Mouse (Mus musculus) gastrocnemius, postnatal 14 days (tissue): Measurements from ENCODE around the gene Rif1. TPM values are rescaled to one million over a fixed set of nuclear protein-coding genes. Genes with fewer than 3 reads are reported as not detected.
"Not testable (repeated sequence)": the region's sequence is repeated elsewhere in the genome, so short reads cannot be mapped to it uniquely, and the experiment has no call there.

Source experiments
- DNase-seq: peaks from one replicate; pipeline ENCODE4 v3.0.0; 2021; ENCODE audit warnings: mixed read lengths
- intact Hi-C: fragments of 180-260 bp; cut with DNase I; formaldehyde crosslinking; loops from one replicate; pipeline ENCODE4 v1.15.1; 2025; ENCODE audit warnings: low total_unique reads
- total RNA-seq, 2 experiments: library from RNA; stranded (reverse); gene quantifications; 2 replicates each; pipeline ENCODE4 v1.2.3; 2021

Gene Rif1
- total RNA-seq, 2 experiments from 2014 or later, result 7.5 to 9.3 TPM

- intact Hi-C loops, result no loop called here
- DNase-seq, result no peak
Measured at GRCm38 (mm10) chr2:52068641-52069040, 4.0 kb upstream of the Rif1 start.

- intact Hi-C loops, result no loop called here
- no peak for DNase-seq
Measured at GRCm38 (mm10) chr2:52070816-52071215, 1.8 kb upstream of the Rif1 start.

GRCm38 (mm10) chr2:52071241-52071991 is 1.2 kb upstream of the Rif1 start:
- intact Hi-C loops, result no loop called here
- no peak for DNase-seq

GRCm38 (mm10) chr2:52072065-52072490 is 554 bp upstream of the Rif1 start:
- intact Hi-C loops, result no loop called here
- no peak for DNase-seq

- intact Hi-C loops, result no loop called here
- DNase-seq, result peak; percentile 23
Measured at GRCm38 (mm10) chr2:52073141-52073904, 691 bp downstream of the Rif1 start.

GRCm38 (mm10) chr2:52078666-52079065 is 6.0 kb downstream of the Rif1 start:
- no peak for DNase-seq
- intact Hi-C loops, result no loop called here

GRCm38 (mm10) chr2:52084013-52084412 is 11.4 kb downstream of the Rif1 start:
- intact Hi-C loops, result no loop called here

GRCm38 (mm10) chr2:52084571-52084970 is 11.9 kb downstream of the Rif1 start:
- no peak for DNase-seq
- intact Hi-C loops, result no loop called here

More at GRCm38 (mm10) chr2:52084013-52084412, 11.4 kb downstream of the Rif1 start:
- no peak for DNase-seq

GRCm38 (mm10) chr2:52114086-52114485 is 41.5 kb downstream of the Rif1 start:
- intact Hi-C loops, result no loop called here

GRCm38 (mm10) chr2:52131370-52131769 is 58.7 kb downstream of the Rif1 start:
- intact Hi-C loops, DNase-seq: not testable (repeated sequence)

More at GRCm38 (mm10) chr2:52114086-52114485, 41.5 kb downstream of the Rif1 start:
- no peak for DNase-seq

GRCm38 (mm10) chr2:52133351-52133750 is 60.7 kb downstream of the Rif1 start:
- intact Hi-C loops, result no loop called here
- DNase-seq, result peak; percentile 53

- intact Hi-C loops, result no loop called here
- DNase-seq, result no peak
Measured at GRCm38 (mm10) chr2:52153064-52153463, 80.4 kb downstream of the Rif1 start.

- no peak for DNase-seq
- intact Hi-C loops, result no loop called here
Measured at GRCm38 (mm10) chr2:52169243-52170005, 96.8 kb downstream of the Rif1 start.

Other genes with a start within 250 kb of the Rif1 start
- gene Rbm43, start 137.7 kb upstream of the Rif1 start, total RNA-seq, result 1 to 10 TPM; 2.4 to 2.6 TPM
- 1 to 10 TPM; 3.4 to 4.3 TPM for gene Nmi, start 99.3 kb upstream of the Rif1 start, total RNA-seq
- gene Tnfaip6, start 34.8 kb upstream of the Rif1 start, total RNA-seq, result 1 to 10 TPM; 2.0 to 3.6 TPM